Mouse (Mus musculus): ENCODE measurements around the gene Tnfsf10.

GRCm38 (mm10) chr3:27280280-27280749 lies 36.5 kb upstream of the Tnfsf10 start:
- TF ChIP-seq CTCF (IDR thresholded peaks at IDR 0.05; ENCODE audit: low read depth) (no peak), EP300 (IDR thresholded peaks at IDR 0.05; ENCODE audit: low read depth) (no peak)

All from liver, embryonic 14.5 days (tissue).